Mouse (Mus musculus) erythroblast, adult 5-6 weeks (primary cell): ENCODE measurements at regions not wholly inside any gene's neighbourhood (a gene's known extent, or its start where the extent isn't known, plus 50 kb on each side); places are given as distances from the start of the nearest gene placed in this dataset.
"Not testable (repeated sequence)": the region's sequence is repeated elsewhere in the genome, so short reads cannot be mapped to it uniquely, and the experiment has no call there.

ENCODE experiments used
- ATAC-seq: replicated peaks from 2 replicates; pipeline ENCODE4 v1.8.0; 2016; ENCODE audit warnings: moderate number of reproducible peaks, mild to moderate bottlenecking, moderate TSS enrichment, inconsistent platforms; ENCODE audit not compliant: poor library complexity, low FRiP score, severe bottlenecking

GRCm38 (mm10) chr3:8310379-8311128 lies 1299.3 kb downstream of the Zfp704 start:
- ATAC-seq, result no peak

GRCm38 (mm10) chr3:8307296-8307695 lies 1302.6 kb downstream of the Zfp704 start:
- ATAC-seq, result no peak

- ATAC-seq, result no peak
Measured at GRCm38 (mm10) chr3:8304784-8305183, 1305.1 kb downstream of the Zfp704 start.

- no peak for ATAC-seq
Measured at GRCm38 (mm10) chr3:8293036-8293435, 1316.8 kb downstream of the Zfp704 start.

GRCm38 (mm10) chr3:8289558-8289957 lies 1320.3 kb downstream of the Zfp704 start:
- ATAC-seq, result no peak

GRCm38 (mm10) chr3:8288437-8288836 lies 1321.4 kb downstream of the Zfp704 start:
- no peak for ATAC-seq

GRCm38 (mm10) chr3:8284655-8285428 lies 1325.0 kb downstream of the Zfp704 start:
- ATAC-seq, result no peak

GRCm38 (mm10) chr3:8282411-8282810 lies 1327.5 kb downstream of the Zfp704 start:
- no peak for ATAC-seq

GRCm38 (mm10) chr3:8276661-8277060 lies 1333.2 kb downstream of the Zfp704 start:
- no peak for ATAC-seq

GRCm38 (mm10) chr3:8270935-8271298 lies 1339.0 kb downstream of the Zfp704 start:
- ATAC-seq, result no peak

GRCm38 (mm10) chr3:8270009-8270934 lies 1339.6 kb downstream of the Zfp704 start:
- ATAC-seq, result no peak

GRCm38 (mm10) chr3:8265783-8266182 lies 1344.1 kb downstream of the Zfp704 start:
- ATAC-seq, result no peak

GRCm38 (mm10) chr3:8264366-8265033 lies 1345.4 kb downstream of the Zfp704 start:
- ATAC-seq, result no peak

- no peak for ATAC-seq
Measured at GRCm38 (mm10) chr3:8257293-8257692, 1352.6 kb downstream of the Zfp704 start.

- ATAC-seq, result no peak
Measured at GRCm38 (mm10) chr3:8252311-8252710, 1357.6 kb downstream of the Zfp704 start.

GRCm38 (mm10) chr3:8248911-8249310 lies 1361.0 kb downstream of the Zfp704 start:
- no peak for ATAC-seq

GRCm38 (mm10) chr3:8245822-8246221 lies 1364.1 kb downstream of the Zfp704 start:
- not testable (repeated sequence) for ATAC-seq

- peak; percentile 94 for ATAC-seq
Measured at GRCm38 (mm10) chr3:8245195-8245789, 1364.6 kb downstream of the Zfp704 start.

GRCm38 (mm10) chr3:8244526-8245194 lies 1365.2 kb downstream of the Zfp704 start:
- ATAC-seq, result not testable (repeated sequence)
